Mouse (Mus musculus) mesoderm, embryonic 11.5 days (tissue): Measurements from ENCODE around the gene Vmn1r224.

Experiments used
- DNase-seq: peaks from one replicate; pipeline ENCODE4 v3.0.0-alpha.2; 2012; ENCODE audit warnings: low read depth, low spot score

Vmn1r224 gene

DNA sequence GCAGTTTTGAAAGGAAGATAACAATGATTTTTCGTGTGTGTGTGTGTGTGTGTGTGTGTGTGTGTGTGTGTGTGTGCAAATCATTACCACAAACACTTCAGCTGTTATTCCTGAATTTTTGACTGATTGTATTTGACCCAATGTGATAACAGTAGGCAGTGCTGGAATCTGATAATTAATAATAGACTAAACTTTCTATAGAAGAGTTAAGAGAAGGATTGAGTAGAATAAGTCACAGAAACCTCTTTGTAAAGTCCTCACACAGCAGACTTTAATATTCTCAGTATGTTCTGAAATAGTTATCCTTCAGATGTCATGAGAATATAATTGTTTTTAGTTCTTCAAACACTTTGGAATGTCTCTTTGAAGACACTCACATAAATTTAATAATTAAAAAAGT, at the start of gene Vmn1r224:
Vmn1r224 (plus strand) TSS at position 301 of the 400 bp plus-strand sequence.
- DNase-seq = no peak

- no peak for DNase-seq
Observed at GRCm38 (mm10) chr17:20399105-20399504, 14.8 kb upstream of the Vmn1r224 start.

GRCm38 (mm10) chr17:20439263-20439662, 25.3 kb downstream of the Vmn1r224 start:
- no peak for DNase-seq

GRCm38 (mm10) chr17:20473311-20473710, 59.4 kb downstream of the Vmn1r224 start:
- DNase-seq = no peak
